Mouse (Mus musculus) heart, adult 2 months (tissue): ENCODE measurements around the gene Abhd6. TPM values are rescaled to one million over a fixed set of nuclear protein-coding genes. Genes with fewer than 3 reads are reported as not detected.

ENCODE experiments used
- DNase-seq, 2 experiments: peaks; one replicate each; pipeline ENCODE4 v3.0.0; 2021
- H3K27ac ChIP-seq: fragments of 200-600 bp; 2 replicates; pipeline ENCODE4 v1.8.1; 2022
- H3K27me3 ChIP-seq: fragments of 200-500 bp; 2 replicates; pipeline ENCODE4 v1.6.1; 2012; ENCODE audit warnings: mild to moderate bottlenecking, low read length, inconsistent platforms, mixed read lengths; ENCODE audit not compliant: control insufficient read depth, insufficient read depth
- H3K36me3 ChIP-seq: fragments of 200-500 bp; 2 replicates; pipeline ENCODE4 v1.6.1; 2012; ENCODE audit warnings: low read length, inconsistent platforms; ENCODE audit not compliant: control insufficient read depth, insufficient read depth
- H3K4me1 ChIP-seq: fragments of 200-500 bp; 2 replicates; pipeline ENCODE4 v1.6.1; 2011; ENCODE audit warnings: low read length; ENCODE audit not compliant: control insufficient read depth, insufficient read depth
- H3K4me3 ChIP-seq: fragments of 200-600 bp; 2 replicates; pipeline ENCODE4 v1.8.1; 2022
- H3K79me2 ChIP-seq: fragments of 200-500 bp; replicated peaks from 2 replicates; pipeline ENCODE4 v1.6.1; 2012; ENCODE audit warnings: mild to moderate bottlenecking, inconsistent platforms, low read length, moderate library complexity, mixed read lengths; ENCODE audit not compliant: control insufficient read depth, insufficient read depth
- H3K9ac ChIP-seq: fragments of 200-500 bp; 2 replicates; pipeline ENCODE4 v1.6.1; 2012; ENCODE audit warnings: low read depth, mild to moderate bottlenecking, control low read depth, inconsistent platforms, low read length, mixed read lengths
- CTCF ChIP-seq: fragments of 200-600 bp; IDR thresholded peaks from 2 replicates; pipeline ENCODE4 v1.8.1; 2022; ENCODE audit warnings: antibody characterized with exemption, mild to moderate bottlenecking, moderate library complexity
- EP300 ChIP-seq: fragments of 200-500 bp; IDR thresholded peaks from 2 replicates; pipeline ENCODE4 v1.6.1; 2011; ENCODE audit warnings: low read depth, low read length, control low read depth; ENCODE audit not compliant: insufficient read depth
- POLR2A ChIP-seq: fragments of 200-500 bp; IDR thresholded peaks from 2 replicates; pipeline ENCODE4 v1.6.1; 2011; ENCODE audit warnings: mild to moderate bottlenecking, low read depth, low read length, control low read depth; ENCODE audit not compliant: insufficient read depth
- WGBS: fragments of 180-500 bp; shearing (Covaris S2); methylation state at CpG from one replicate; pipeline ENCODE4 v1.1.7; 2018; 5-methylcytosine and 5-hydroxymethylcytosine counted together
- intact Hi-C: fragments of 180-260 bp; cut with DNase I; formaldehyde crosslinking; loops from one replicate; pipeline ENCODE4 v1.15.1; 2025
- polyA plus RNA-seq: library from polyadenylated mRNA; depleted of rRNA; stranded (reverse); fragments of >200 nt; gene quantifications from 2 replicates; pipeline ENCODE4 v1.2.3, GENCODE M21; 2012
- total RNA-seq, 2 experiments: library from RNA; stranded (reverse); gene quantifications; 2 replicates each; pipeline ENCODE4 v1.2.3; 2021

Gene Abhd6
- total and polyA plus RNA-seq, 3 experiments = 8.9 to 13.7 (median 12.4) TPM

DNA sequence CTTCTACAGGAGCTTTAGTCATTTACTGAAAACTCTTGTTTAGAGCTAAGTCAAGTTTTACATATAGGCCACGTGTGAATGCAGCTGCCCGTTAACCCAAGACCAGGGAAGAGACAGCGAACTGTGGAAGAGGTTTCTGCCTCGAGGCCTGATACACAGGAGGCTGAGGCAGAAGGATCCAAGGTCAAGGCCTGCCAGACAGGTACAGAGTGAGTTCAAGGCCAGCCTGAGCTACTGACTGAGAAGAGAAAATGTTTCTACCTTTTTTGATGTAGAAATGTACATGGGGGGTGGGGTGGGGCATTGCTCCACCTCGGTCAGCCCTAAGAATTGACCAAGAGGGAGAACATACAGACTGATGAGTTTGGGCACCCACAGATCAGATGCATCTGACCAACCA lies 53.4 kb downstream of the Abhd6 start:
- Histone ChIP-seq H3K27me3 (no peaks in the 10 kb centered on the region), H3K27ac (no peak overlapping the region), H3K4me3 (no peak overlapping the region), H3K9ac (no peak overlapping the region), H3K79me2 (no peaks in the 10 kb centered on the region), H3K4me1 (no peaks in the 10 kb centered on the region), H3K36me3 (no peaks in the 10 kb centered on the region)
- DNase-seq = no peak
- TF ChIP-seq POLR2A (no peak), EP300 (no peak), CTCF (no peak)
- intact Hi-C loops = no loop called here
- 90% methylated on average over 5 of the region's 5 CpGs for WGBS

GRCm38 (mm10) chr14:8059938-8060337 lies 57.2 kb downstream of the Abhd6 start:
- Histone ChIP-seq H3K4me3 (no peak overlapping the region), H3K9ac (no peak overlapping the region), H3K36me3 (no peaks in the 10 kb centered on the region), H3K79me2 (no peaks in the 10 kb centered on the region), H3K27me3 (no peaks in the 10 kb centered on the region), H3K27ac (no peak overlapping the region), H3K4me1 (peaks cover 2% of the 10 kb centered on the region)
- TF ChIP-seq POLR2A = no peak
- no peak for TF ChIP-seq CTCF
- no peak for TF ChIP-seq EP300
- 96% methylated on average over 7 of the region's 7 CpGs for WGBS
- intact Hi-C loops = no loop called here
- DNase-seq = no peak

GRCm38 (mm10) chr14:8062076-8062475 lies 59.4 kb downstream of the Abhd6 start:
- Histone ChIP-seq H3K9ac (no peak overlapping the region), H3K27me3 (no peaks in the 10 kb centered on the region), H3K4me1 (peaks cover 2% of the 10 kb centered on the region), H3K36me3 (no peaks in the 10 kb centered on the region), H3K4me3 (no peak overlapping the region), H3K27ac (no peak overlapping the region), H3K79me2 (no peaks in the 10 kb centered on the region)
- intact Hi-C loops = no loop called here
- 34% methylated on average over 3 of the region's 3 CpGs for WGBS
- DNase-seq = peak in 1 of 2 experiments; percentile 10
- TF ChIP-seq CTCF (no peak), POLR2A (no peak), EP300 (no peak)

DNA sequence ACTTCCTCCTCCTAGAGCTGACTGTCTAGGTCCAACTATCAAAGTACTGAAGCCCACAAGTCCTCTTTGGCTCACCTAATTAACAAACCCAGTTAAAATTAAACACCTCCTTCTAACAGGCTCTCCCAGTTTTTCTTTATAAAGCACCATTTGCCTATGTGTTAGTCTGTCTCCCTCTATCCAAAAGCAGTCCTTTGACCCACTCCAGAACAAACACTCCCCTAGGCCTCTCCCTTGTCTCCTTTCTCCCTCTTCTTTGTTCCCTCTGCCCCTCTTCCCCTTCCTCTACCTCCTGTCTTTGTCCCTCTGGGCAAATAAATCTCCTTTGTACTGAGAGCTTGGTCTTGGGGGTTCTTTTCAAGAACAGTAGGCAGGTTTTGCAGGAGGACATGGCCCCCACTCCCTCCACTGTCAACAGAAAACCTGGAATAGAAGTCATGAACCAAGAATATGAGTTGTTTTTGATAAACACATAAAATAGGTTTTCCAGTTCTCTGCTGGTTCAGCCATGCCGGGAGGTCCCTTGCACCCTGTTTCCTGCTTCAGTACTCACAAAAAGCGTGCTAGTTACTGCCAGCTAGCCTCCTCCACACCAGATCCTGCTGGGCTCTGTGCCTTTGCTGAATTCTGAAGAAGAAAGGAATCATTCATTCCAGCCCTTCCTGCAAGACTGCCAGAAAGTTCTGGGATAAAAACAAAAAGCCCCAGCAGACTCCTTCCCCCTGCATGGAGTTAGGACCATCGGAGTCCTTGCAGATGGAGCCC lies 60.0 kb downstream of the Abhd6 start:
- no peak overlapping the region for H3K9ac ChIP-seq
- peak overlapping the region; percentile 9; the same call in 1 of the 2 replicates for H3K27ac ChIP-seq
- no peaks in the 10 kb centered on the region for H3K79me2 ChIP-seq
- 36% methylated on average over 3 of the region's 3 CpGs for WGBS
- TF ChIP-seq POLR2A = no peak
- TF ChIP-seq CTCF = no peak
- TF ChIP-seq EP300 = no peak
- H3K27me3 ChIP-seq = no peaks in the 10 kb centered on the region
- no peak overlapping the region for H3K4me3 ChIP-seq
- intact Hi-C loops = no loop called here
- peak in 1 of 2 experiments; percentile 14 for DNase-seq
- H3K36me3 ChIP-seq = no peaks in the 10 kb centered on the region
- H3K4me1 ChIP-seq = peaks cover 2% of the 10 kb centered on the region

- Histone ChIP-seq H3K9ac (no peak overlapping the region), H3K36me3 (no peaks in the 10 kb centered on the region), H3K27me3 (no peaks in the 10 kb centered on the region), H3K27ac (no peak overlapping the region), H3K4me1 (peaks cover 2% of the 10 kb centered on the region), H3K79me2 (no peaks in the 10 kb centered on the region), H3K4me3 (no peak overlapping the region)
- no peak for DNase-seq
- intact Hi-C loops = no loop called here
- no peak for TF ChIP-seq EP300
- no peak for TF ChIP-seq POLR2A
- TF ChIP-seq CTCF = no peak
- 72% methylated on average over 8 of the region's 8 CpGs for WGBS
These were observed 61.4 kb downstream of the Abhd6 start for GRCm38 (mm10) chr14:8063835-8064785.
